Mouse (Mus musculus) liver, adult 2 months (tissue): Measurements from ENCODE around the gene Sumo3. TPM values are rescaled to one million over a fixed set of nuclear protein-coding genes. Genes with fewer than 3 reads are reported as not detected.

Experiments
- DNase-seq: peaks from one replicate; pipeline ENCODE4 v3.0.0-alpha.2; 2011; ENCODE audit warnings: low read depth, low spot score; ENCODE audit errors: extremely low read depth
- H3K27ac ChIP-seq: fragments of 200-500 bp; replicated peaks from 2 replicates; pipeline ENCODE4 v1.5.1; 2012; ENCODE audit warnings: low read depth, mild to moderate bottlenecking, control low read depth, inconsistent platforms, low read length; ENCODE audit not compliant: insufficient read depth
- H3K27me3 ChIP-seq: fragments of 200-500 bp; 2 replicates; pipeline ENCODE4 v1.6.1; 2012; ENCODE audit warnings: mild to moderate bottlenecking, moderate library complexity, low read length, inconsistent platforms; ENCODE audit not compliant: control insufficient read depth, insufficient read depth
- H3K36me3 ChIP-seq: fragments of 200-500 bp; 2 replicates; pipeline ENCODE4 v1.6.1; 2012; ENCODE audit warnings: low read length, inconsistent platforms; ENCODE audit not compliant: control insufficient read depth, insufficient read depth
- H3K4me1 ChIP-seq: fragments of 200-500 bp; 2 replicates; pipeline ENCODE4 v1.6.1; 2011; ENCODE audit warnings: low read length; ENCODE audit not compliant: control insufficient read depth, insufficient read depth
- H3K4me3 ChIP-seq: fragments of 200-500 bp; 2 replicates; pipeline ENCODE4 v1.5.1; 2011; ENCODE audit warnings: low read depth, mild to moderate bottlenecking, control low read depth, low read length, moderate library complexity; ENCODE audit not compliant: insufficient read depth
- H3K79me2 ChIP-seq: fragments of 200-500 bp; 2 replicates; pipeline ENCODE4 v1.6.1; 2012; ENCODE audit warnings: inconsistent platforms, mild to moderate bottlenecking, low read length, moderate library complexity; ENCODE audit not compliant: control insufficient read depth, insufficient read depth
- H3K9ac ChIP-seq: fragments of 200-500 bp; 2 replicates; pipeline ENCODE4 v1.6.1; 2012; ENCODE audit warnings: low read depth, mild to moderate bottlenecking, control low read depth, inconsistent platforms, low read length
- CTCF ChIP-seq: fragments of 200-500 bp; IDR thresholded peaks from 2 replicates; pipeline ENCODE4 v1.5.1; 2011; ENCODE audit warnings: low read depth, low read length, control low read depth
- POLR2A ChIP-seq: fragments of 200-500 bp; IDR thresholded peaks from 2 replicates; pipeline ENCODE4 v1.6.1; 2011; ENCODE audit warnings: low read length, control low read depth; ENCODE audit not compliant: insufficient read depth; ENCODE audit errors: extremely low read depth
- WGBS: fragments of 180-500 bp; shearing (Covaris S2); methylation state at CpG from one replicate; pipeline ENCODE4 v1.1.7; 2018; 5-methylcytosine and 5-hydroxymethylcytosine counted together
- polyA plus RNA-seq: library from polyadenylated mRNA; depleted of rRNA; stranded (reverse); fragments of >200 nt; gene quantifications from 2 replicates; pipeline ENCODE4 v1.2.3, GENCODE M21; 2012
- total RNA-seq: library from RNA; depleted of rRNA; stranded (reverse); fragments of >200 nt; gene quantifications from 2 replicates; pipeline ENCODE4 v1.2.3, GENCODE M21; 2014

The Sumo3 gene
- total and polyA plus RNA-seq, 2 experiments = 59.6 to 170 TPM

GRCm38 (mm10) chr10:77591546-77591945, 14.4 kb upstream of the Sumo3 start:
- H3K4me1 ChIP-seq = peaks cover 30% of the 10 kb centered on the region
- DNase-seq = no peak
- H3K27me3 ChIP-seq = no peaks in the 10 kb centered on the region
- peaks cover 30% of the 10 kb centered on the region for H3K79me2 ChIP-seq
- H3K36me3 ChIP-seq = peaks cover 52% of the 10 kb centered on the region
- no peak for TF ChIP-seq CTCF
- TF ChIP-seq POLR2A = no peak
- whole genome bisulfite sequencing = 74% methylated on average over 6 of the region's 6 CpGs
- H3K9ac ChIP-seq = no peak overlapping the region
- H3K4me3 ChIP-seq = no peak overlapping the region
- H3K27ac ChIP-seq = no peak overlapping the region

GRCm38 (mm10) chr10:77596060-77596459, 9.8 kb upstream of the Sumo3 start:
- peaks cover 62% of the 10 kb centered on the region for H3K36me3 ChIP-seq
- no peaks in the 10 kb centered on the region; the same call in 1 of the 2 replicates for H3K79me2 ChIP-seq
- TF ChIP-seq POLR2A = no peak
- H3K4me3 ChIP-seq = no peak overlapping the region
- 0 out of 2 replicates have a peak, but pooled peaks cover under 1% of the 10 kb centered on the region for H3K4me1 ChIP-seq
- no peaks in the 10 kb centered on the region for H3K27me3 ChIP-seq
- 94% methylated on average over 2 of the region's 2 CpGs for WGBS
- no peak overlapping the region for H3K27ac ChIP-seq
- no peak for DNase-seq
- H3K9ac ChIP-seq = no peak overlapping the region

- H3K27me3 ChIP-seq = no peaks in the 10 kb centered on the region
- no peak for DNase-seq
- TF ChIP-seq CTCF (no peak), POLR2A (no peak)
- no peak overlapping the region for H3K27ac ChIP-seq
- no peak overlapping the region for H3K4me3 ChIP-seq
- peaks cover 8% of the 10 kb centered on the region for H3K36me3 ChIP-seq
- H3K9ac ChIP-seq = no peak overlapping the region
- H3K79me2 ChIP-seq = peaks cover 12% of the 10 kb centered on the region; the same call in 1 of the 2 replicates
- peaks cover 7% of the 10 kb centered on the region; the same call in 1 of the 2 replicates for H3K4me1 ChIP-seq
- 84% methylated on average over 4 of the region's 4 CpGs for WGBS
These were observed 2.9 kb upstream of the Sumo3 start for GRCm38 (mm10) chr10:77603021-77603420.

- 94% methylated on average over 6 of the region's 6 CpGs for WGBS
- no peaks in the 10 kb centered on the region for H3K36me3 ChIP-seq
- no peaks in the 10 kb centered on the region for H3K27me3 ChIP-seq
- peaks cover 15% of the 10 kb centered on the region; the same call in 1 of the 2 replicates for H3K79me2 ChIP-seq
- peak; percentile 53 for TF ChIP-seq CTCF
- TF ChIP-seq POLR2A = no peak
- H3K9ac ChIP-seq = no peak overlapping the region
- no peak for DNase-seq
- peaks cover 9% of the 10 kb centered on the region; the same call in 1 of the 2 replicates for H3K4me1 ChIP-seq
- no peak overlapping the region for H3K4me3 ChIP-seq
- H3K27ac ChIP-seq = no peak overlapping the region
These were observed 1.8 kb upstream of the Sumo3 start for GRCm38 (mm10) chr10:77604111-77604510.

- TF ChIP-seq POLR2A (no peak), CTCF (no peak)
- DNase-seq = no peak
- Histone ChIP-seq H3K27ac (no peak overlapping the region), H3K79me2 (peaks cover 15% of the 10 kb centered on the region; the same call in 1 of the 2 replicates), H3K27me3 (no peaks in the 10 kb centered on the region), H3K9ac (no peak overlapping the region), H3K4me1 (peaks cover 11% of the 10 kb centered on the region), H3K4me3 (no peak overlapping the region), H3K36me3 (no peaks in the 10 kb centered on the region)
- 62% methylated on average over 5 of the region's 5 CpGs for WGBS
These were observed 939 bp upstream of the Sumo3 start for GRCm38 (mm10) chr10:77604958-77605357.

GRCm38 (mm10) chr10:77605368-77605767, 529 bp upstream of the Sumo3 start:
- DNase-seq = peak; percentile 50
- no peak for TF ChIP-seq POLR2A
- peak; percentile 39 for TF ChIP-seq CTCF
- H3K4me1 ChIP-seq = peaks cover 13% of the 10 kb centered on the region
- WGBS = 3% methylated on average over 1 of the region's 1 CpGs
- H3K36me3 ChIP-seq = no peaks in the 10 kb centered on the region
- peak overlapping the region; percentile 92 for H3K27ac ChIP-seq
- no peak overlapping the region for H3K4me3 ChIP-seq
- H3K9ac ChIP-seq = no peak overlapping the region
- peaks cover 16% of the 10 kb centered on the region for H3K79me2 ChIP-seq
- no peaks in the 10 kb centered on the region for H3K27me3 ChIP-seq
